Mouse (Mus musculus): ENCODE measurements at regions not wholly inside any gene's neighbourhood (a gene's known extent, or its start where the extent isn't known, plus 50 kb on each side); places are given as distances from the start of the nearest gene placed in this dataset.
A peak's percentile ranks its signal among the peaks of the same experiment; 100 is the strongest.

DNA sequence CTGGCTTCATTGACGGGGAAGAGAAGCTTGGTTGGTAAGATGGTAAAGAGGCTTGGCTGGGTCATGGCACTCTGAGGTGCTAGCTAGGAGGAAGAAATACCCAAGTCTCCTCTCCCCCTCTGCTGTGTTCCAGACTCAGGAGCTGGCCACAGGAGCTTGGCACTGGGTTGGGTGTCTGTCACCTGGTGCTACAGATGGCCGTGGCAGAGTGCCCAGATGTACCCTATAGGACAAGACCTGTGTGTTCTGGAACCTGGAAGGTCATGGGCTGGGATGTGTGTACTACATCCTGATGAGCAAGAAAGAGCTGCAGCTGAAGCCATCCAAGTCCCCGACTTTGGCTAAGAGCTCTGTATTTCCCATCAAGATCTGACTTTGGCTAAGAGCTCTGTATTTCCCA is 72.4 kb downstream of the Nupl2 start:
- ATAC-seq (ENCODE audit: low read depth) = no peak
- WGBS = 88% methylated on average over 3 of the region's 3 CpGs
- H3K4me3 ChIP-seq = no peak overlapping the region
- no peaks in the 10 kb centered on the region for H3K36me3 ChIP-seq
- no peak overlapping the region for H3K9ac ChIP-seq
- no peaks in the 10 kb centered on the region for H3K27me3 ChIP-seq
- H3K4me1 ChIP-seq (replicated peaks) = no peaks in the 10 kb centered on the region
- H3K27ac ChIP-seq (replicated peaks) = no peak overlapping the region
- H3K9me3 ChIP-seq = no peaks in the 10 kb centered on the region
- H3K4me2 ChIP-seq = no peak overlapping the region

DNA sequence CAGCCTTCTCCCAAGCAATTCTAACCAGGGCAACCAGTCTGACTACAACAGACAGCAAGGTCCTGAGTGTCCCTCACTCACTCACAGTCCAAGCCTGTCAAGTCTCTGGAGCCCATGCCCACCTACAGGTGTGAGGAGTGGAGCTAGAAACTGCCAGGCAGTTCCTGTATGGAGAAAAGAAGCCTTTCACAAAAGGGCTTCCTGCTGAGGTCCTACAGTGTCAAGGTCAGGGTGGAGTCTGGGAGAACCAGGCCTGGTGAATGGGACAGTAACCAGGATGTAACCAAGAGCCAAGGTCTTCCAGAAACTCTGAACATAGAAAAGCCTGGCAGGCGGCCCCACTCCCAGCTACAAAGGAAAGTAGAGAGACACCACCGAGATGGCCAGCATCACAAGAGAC is 74.2 kb downstream of the Nupl2 start:
- H3K9me3 ChIP-seq = no peaks in the 10 kb centered on the region
- no peak overlapping the region for H3K4me3 ChIP-seq
- H3K4me2 ChIP-seq = no peak overlapping the region
- WGBS = 87% methylated on average over 2 of the region's 2 CpGs
- no peaks in the 10 kb centered on the region for H3K4me1 ChIP-seq (replicated peaks)
- H3K36me3 ChIP-seq = no peaks in the 10 kb centered on the region
- H3K9ac ChIP-seq = no peak overlapping the region
- no peak overlapping the region for H3K27ac ChIP-seq (replicated peaks)
- no peaks in the 10 kb centered on the region for H3K27me3 ChIP-seq
- ATAC-seq (ENCODE audit: low read depth) = no peak

DNA sequence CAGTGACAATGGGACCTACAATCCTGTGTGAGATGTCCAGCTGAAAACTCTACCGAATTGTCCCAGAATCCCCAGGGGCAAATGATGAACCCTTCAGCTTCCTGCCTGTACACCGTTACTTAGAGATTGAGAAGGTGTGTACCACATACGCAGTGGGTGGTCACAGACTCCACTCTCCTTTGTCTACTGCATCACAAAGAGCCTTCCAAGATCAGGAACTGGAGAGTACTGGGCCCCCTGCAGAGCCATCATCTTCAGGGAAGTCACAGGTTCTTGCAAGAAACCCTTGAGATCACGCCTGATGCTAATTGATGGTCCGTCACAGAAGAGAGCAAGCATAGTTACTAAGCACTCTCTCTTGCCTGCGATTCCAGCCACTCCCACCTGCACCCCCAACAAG is 79.4 kb downstream of the Nupl2 start:
- Histone ChIP-seq H3K36me3 (no peaks in the 10 kb centered on the region), H3K9ac (no peak overlapping the region), H3K4me3 (no peak overlapping the region), H3K27me3 (no peaks in the 10 kb centered on the region), H3K4me2 (no peak overlapping the region), H3K4me1 (replicated peaks) (no peaks in the 10 kb centered on the region), H3K9me3 (no peaks in the 10 kb centered on the region), H3K27ac (replicated peaks) (no peak overlapping the region)
- 87% methylated on average over 6 of the region's 6 CpGs for WGBS
- no peak for ATAC-seq (ENCODE audit: low read depth)

DNA sequence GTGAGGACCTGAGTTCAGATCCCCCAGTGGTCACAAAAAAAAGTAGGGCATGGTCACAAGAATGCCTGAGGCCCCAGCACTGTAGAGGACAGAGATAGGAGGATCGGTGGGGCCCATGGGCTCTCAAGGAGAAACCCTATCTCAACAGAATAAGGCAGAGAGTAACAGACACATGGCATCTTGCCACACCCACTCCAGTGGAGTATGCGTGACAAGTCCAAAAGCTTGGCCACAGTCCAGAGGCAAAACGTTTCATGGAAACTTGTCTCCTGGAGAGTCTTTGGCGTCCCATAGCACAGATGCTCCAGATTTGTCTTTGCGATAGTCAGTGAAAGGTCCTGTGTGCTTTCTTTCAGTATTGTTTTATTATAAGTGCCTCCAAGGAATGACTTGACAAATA is 90.7 kb downstream of the Nupl2 start:
- no peak overlapping the region for H3K9ac ChIP-seq
- no peak overlapping the region for H3K4me3 ChIP-seq
- no peaks in the 10 kb centered on the region for H3K27me3 ChIP-seq
- H3K27ac ChIP-seq (replicated peaks) = no peak overlapping the region
- H3K9me3 ChIP-seq = peaks cover 9% of the 10 kb centered on the region; the same call in 1 of the 2 replicates
- H3K36me3 ChIP-seq = no peaks in the 10 kb centered on the region
- no peak for ATAC-seq (ENCODE audit: low read depth)
- WGBS = 90% methylated on average over 5 of the region's 5 CpGs
- H3K4me1 ChIP-seq (replicated peaks) = no peaks in the 10 kb centered on the region
- no peak overlapping the region for H3K4me2 ChIP-seq

DNA sequence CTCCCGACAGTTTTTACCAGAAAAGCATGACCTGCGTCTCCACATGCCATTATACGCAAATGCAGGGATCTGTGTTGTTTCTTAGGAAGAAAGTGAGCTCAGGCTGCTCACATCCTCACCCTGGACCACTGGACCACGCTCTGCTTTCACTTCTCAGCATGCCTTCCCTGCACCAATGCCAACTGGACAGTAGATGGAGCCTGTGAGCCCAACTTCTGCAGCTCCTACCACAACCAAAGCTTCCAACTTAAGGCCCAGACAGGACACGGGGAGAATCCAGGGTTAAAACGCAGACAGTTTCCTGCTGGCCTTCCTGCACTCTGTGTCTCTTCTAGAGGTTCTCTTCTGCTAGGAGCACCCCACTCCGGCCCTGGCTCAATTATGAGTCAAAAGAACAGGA is 90.3 kb downstream of the Kcnh2 start:
- Histone ChIP-seq H3K4me3 (no peak overlapping the region), H3K9ac (no peak overlapping the region), H3K27ac (replicated peaks) (no peak overlapping the region), H3K4me2 (no peak overlapping the region), H3K36me3 (no peaks in the 10 kb centered on the region), H3K9me3 (0 out of 2 replicates have a peak, but pooled peaks cover 7% of the 10 kb centered on the region), H3K27me3 (no peaks in the 10 kb centered on the region), H3K4me1 (replicated peaks) (peaks cover 10% of the 10 kb centered on the region)
- 16% methylated on average over 7 of the region's 7 CpGs for WGBS
- no peak for ATAC-seq (ENCODE audit: low read depth)

DNA sequence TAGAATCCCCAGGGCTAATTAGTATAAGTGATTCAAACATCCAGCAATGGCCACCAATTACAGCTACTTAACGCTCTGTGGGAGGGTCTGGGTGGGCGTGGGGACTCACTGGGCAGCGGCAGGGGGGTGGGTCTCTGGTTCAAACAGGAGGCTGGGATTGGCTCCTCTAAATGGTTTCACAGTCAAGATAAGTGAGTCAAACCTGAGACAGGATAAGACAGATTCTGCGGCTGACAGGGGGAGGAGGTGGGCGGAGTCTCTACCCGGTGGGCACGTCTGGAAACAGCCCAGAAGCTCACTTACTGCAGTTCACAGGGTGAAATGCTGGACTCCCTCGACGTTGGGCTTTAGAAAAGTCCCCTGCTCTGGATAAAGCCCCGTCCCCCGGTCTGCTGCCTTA is 89.3 kb downstream of the Kcnh2 start:
- H3K9ac ChIP-seq = no peak overlapping the region
- no peak for ATAC-seq (ENCODE audit: low read depth)
- H3K4me1 ChIP-seq (replicated peaks) = peaks cover 15% of the 10 kb centered on the region
- H3K27ac ChIP-seq (replicated peaks) = no peak overlapping the region
- 8% methylated on average over 11 of the region's 11 CpGs for WGBS
- H3K9me3 ChIP-seq = 0 out of 2 replicates have a peak, but pooled peaks cover 7% of the 10 kb centered on the region
- no peak overlapping the region for H3K4me3 ChIP-seq
- H3K36me3 ChIP-seq = no peaks in the 10 kb centered on the region
- peak overlapping the region; percentile 11; the same call in 1 of the 2 replicates for H3K4me2 ChIP-seq
- no peaks in the 10 kb centered on the region for H3K27me3 ChIP-seq

DNA sequence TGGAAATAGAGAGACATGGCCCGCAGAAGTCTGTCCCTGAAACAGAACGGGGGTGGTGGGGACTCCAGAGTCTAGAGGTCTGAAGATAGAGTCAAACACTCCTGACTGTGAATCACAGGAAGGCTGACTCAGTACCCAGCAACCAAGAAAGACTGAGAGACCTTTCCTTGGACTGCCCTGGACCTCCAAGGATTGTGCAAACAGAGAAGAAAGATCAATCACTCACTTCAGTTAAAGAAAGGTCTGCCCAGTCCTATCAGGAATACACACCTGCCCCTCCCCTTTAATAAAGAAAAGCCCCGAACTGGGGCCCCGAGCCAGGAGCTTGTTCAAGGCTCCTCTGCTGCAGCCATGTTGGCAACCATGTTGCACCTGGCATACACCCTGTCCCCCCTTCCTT is 87.3 kb downstream of the Kcnh2 start:
- Histone ChIP-seq H3K9ac (no peak overlapping the region), H3K36me3 (no peaks in the 10 kb centered on the region), H3K9me3 (no peaks in the 10 kb centered on the region), H3K27me3 (no peaks in the 10 kb centered on the region), H3K4me3 (no peak overlapping the region), H3K4me1 (replicated peaks) (peaks cover 15% of the 10 kb centered on the region), H3K27ac (replicated peaks) (no peak overlapping the region), H3K4me2 (no peak overlapping the region)
- 85% methylated on average over 4 of the region's 4 CpGs for WGBS
- no peak for ATAC-seq (ENCODE audit: low read depth)

DNA sequence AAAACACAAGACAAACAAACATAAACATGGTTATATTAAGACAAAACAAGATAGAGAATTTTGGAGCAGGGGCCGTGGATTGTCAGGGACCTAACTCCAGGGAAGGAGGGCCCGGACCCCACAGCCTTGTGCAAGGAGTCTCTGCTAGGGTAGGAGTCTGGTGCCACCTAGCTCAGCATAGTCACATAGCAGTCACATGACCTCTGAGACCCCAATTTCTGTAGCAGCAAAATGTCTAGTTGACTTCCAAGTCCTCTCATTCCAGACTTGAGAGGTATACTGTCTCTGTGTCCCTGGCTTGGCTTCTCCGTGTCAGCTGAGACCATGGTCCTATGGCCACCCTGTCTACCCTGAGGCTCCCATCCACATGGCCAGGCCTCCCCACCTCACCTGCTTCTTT is 86.0 kb downstream of the Kcnh2 start:
- WGBS = 91% methylated on average over 3 of the region's 3 CpGs
- Histone ChIP-seq H3K36me3 (no peaks in the 10 kb centered on the region), H3K27ac (replicated peaks) (no peak overlapping the region), H3K4me1 (replicated peaks) (peaks cover 15% of the 10 kb centered on the region), H3K9ac (no peak overlapping the region), H3K9me3 (no peaks in the 10 kb centered on the region), H3K27me3 (no peaks in the 10 kb centered on the region), H3K4me3 (no peak overlapping the region), H3K4me2 (no peak overlapping the region)
- ATAC-seq (ENCODE audit: low read depth) = no peak

DNA sequence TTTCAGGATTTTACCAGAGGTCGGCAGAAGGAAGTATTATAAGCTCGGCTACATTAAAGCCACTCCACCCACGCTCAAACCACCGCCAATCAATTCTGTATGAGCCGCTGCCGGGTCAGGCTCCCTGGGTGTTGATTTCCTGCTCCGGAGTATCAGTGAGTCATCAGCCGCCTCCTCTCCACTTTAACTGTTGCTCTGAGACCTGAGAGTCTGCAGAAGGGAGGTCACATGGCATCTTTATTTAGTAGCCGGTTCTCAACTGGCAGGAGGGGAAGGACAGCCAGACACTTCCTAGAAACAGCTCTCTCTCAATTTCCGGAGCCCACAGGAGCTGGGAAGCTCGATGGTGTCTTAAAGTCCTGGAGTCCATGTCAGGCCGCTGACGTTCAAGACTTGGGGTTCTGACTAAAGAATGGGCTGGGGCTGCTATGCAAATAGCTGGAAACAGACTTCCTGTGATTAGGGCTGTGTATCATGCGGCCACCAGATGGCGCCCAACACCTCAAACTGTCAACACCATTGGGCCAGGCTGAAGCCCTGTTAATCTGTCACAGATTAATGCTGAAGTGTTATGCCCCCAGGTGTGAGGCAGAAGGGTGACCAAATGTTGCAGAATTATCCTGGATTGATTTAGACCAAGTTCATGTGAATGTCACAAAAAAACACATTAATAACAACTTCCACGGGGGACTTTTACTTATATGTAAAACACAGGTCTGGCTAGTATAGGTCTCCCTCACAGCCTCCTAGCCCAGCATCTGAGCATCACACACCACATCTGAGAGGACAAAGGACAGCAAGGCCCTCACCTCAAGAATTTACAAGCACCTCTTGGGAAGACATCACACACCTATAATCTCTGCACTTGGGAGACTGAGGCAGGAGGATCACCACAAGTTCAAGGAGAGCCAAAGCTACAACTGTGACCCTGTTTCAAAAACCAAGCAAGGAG is 84.8 kb downstream of the Kcnh2 start:
- H3K9ac ChIP-seq = peak overlapping the region; percentile 43; the same call in 1 of the 2 replicates
- H3K27me3 ChIP-seq = no peaks in the 10 kb centered on the region
- ATAC-seq (ENCODE audit: low read depth) = peak; percentile 82
- H3K4me1 ChIP-seq (replicated peaks) = peaks cover 15% of the 10 kb centered on the region
- H3K4me3 ChIP-seq = 0 out of 2 replicates have a peak overlapping the region, but pooled peaks have one; percentile 4
- WGBS = 16% methylated on average over 16 of the region's 16 CpGs
- H3K9me3 ChIP-seq = no peaks in the 10 kb centered on the region
- H3K27ac ChIP-seq (replicated peaks) = peak overlapping the region; percentile 15; the same call in 1 of the 2 replicates
- no peaks in the 10 kb centered on the region for H3K36me3 ChIP-seq
- peak overlapping the region; percentile 45 for H3K4me2 ChIP-seq

All from neural tube, embryonic 13.5 days (tissue).